Mouse (Mus musculus) small intestine, adult 2 months (tissue): ENCODE results near the gene E2f7. TPM values are rescaled to one million over a fixed set of nuclear protein-coding genes. Genes with fewer than 3 reads are reported as not detected.

Experiments
- H3K27ac ChIP-seq: fragments of 200-500 bp; 2 replicates; pipeline ENCODE4 v1.5.1; 2012; ENCODE audit warnings: low read depth, low read length, control low read depth, inconsistent platforms; ENCODE audit not compliant: insufficient read depth
- H3K27me3 ChIP-seq: fragments of 200-500 bp; 2 replicates; pipeline ENCODE4 v1.6.1; 2012; ENCODE audit warnings: mild to moderate bottlenecking, moderate library complexity, low read length, inconsistent platforms; ENCODE audit not compliant: control insufficient read depth, insufficient read depth
- H3K36me3 ChIP-seq: fragments of 200-500 bp; 2 replicates; pipeline ENCODE4 v1.6.1; 2012; ENCODE audit warnings: mild to moderate bottlenecking, low read length, control low read depth, inconsistent platforms; ENCODE audit not compliant: control insufficient read depth, insufficient read depth
- H3K4me1 ChIP-seq: fragments of 200-500 bp; 2 replicates; pipeline ENCODE4 v1.6.1; 2012; ENCODE audit warnings: low read length, inconsistent platforms, mixed read lengths; ENCODE audit not compliant: control insufficient read depth, insufficient read depth, insufficient read length
- H3K4me3 ChIP-seq: fragments of 200-500 bp; 2 replicates; pipeline ENCODE4 v1.5.1; 2012; ENCODE audit warnings: low read depth, mild to moderate bottlenecking, control low read depth, inconsistent platforms, low read length, moderate library complexity
- CTCF ChIP-seq: fragments of 200-500 bp; IDR thresholded peaks from 2 replicates; pipeline ENCODE4 v1.5.1; 2012; ENCODE audit warnings: low read depth, mild to moderate bottlenecking, control low read depth, inconsistent platforms, low read length, moderate library complexity, mixed read lengths; ENCODE audit not compliant: insufficient replicate concordance, insufficient read length; ENCODE audit errors: extremely low read depth
- POLR2A ChIP-seq: fragments of 200-500 bp; IDR thresholded peaks from 2 replicates; pipeline ENCODE4 v1.6.1; 2012; ENCODE audit warnings: low read depth, mild to moderate bottlenecking, control low read depth, inconsistent platforms, low read length, moderate library complexity
- WGBS: fragments of 180-500 bp; shearing (Covaris S2); methylation state at CpG from one replicate; pipeline ENCODE4 v1.1.7; 2018; 5-methylcytosine and 5-hydroxymethylcytosine counted together
- polyA plus RNA-seq: library from polyadenylated mRNA; depleted of rRNA; stranded (reverse); fragments of >200 nt; gene quantifications from 2 replicates; pipeline ENCODE4 v1.2.3, GENCODE M21; 2012; rRNA removed

E2f7 gene
- polyA plus RNA-seq, result 0.33 and 0.66 TPM in 2 replicates

GRCm38 (mm10) chr10:110744686-110745639 is at the start of gene E2f7:
TSS of gene E2f7 (plus strand) at chr10:110745439.
- TF ChIP-seq POLR2A, result no peak
- WGBS, result under 1% methylated on average over 98 of the region's 98 CpGs
- Histone ChIP-seq H3K4me3 (peak within 1 kb of the TSS; percentile 81), H3K27ac (no peak within 1 kb of the TSS), H3K36me3 (no peaks in the 10 kb centered on the region), H3K27me3 (no peaks in the 10 kb centered on the region), H3K4me1 (peaks cover 4% of the 10 kb centered on the region; the same call in 1 of the 2 replicates)

- TF ChIP-seq CTCF (no peak), POLR2A (no peak)
- Histone ChIP-seq H3K27me3 (no peaks in the 10 kb centered on the region), H3K4me3 (no peak overlapping the region), H3K4me1 (no peaks in the 10 kb centered on the region), H3K27ac (no peak overlapping the region), H3K36me3 (no peaks in the 10 kb centered on the region)
- 61% methylated on average over 1 of the region's 1 CpGs for whole genome bisulfite sequencing
Measured at GRCm38 (mm10) chr10:110701276-110701675, 44.0 kb upstream of the E2f7 start.

GRCm38 (mm10) chr10:110705672-110706071 is 39.6 kb upstream of the E2f7 start:
- Histone ChIP-seq H3K27me3 (no peaks in the 10 kb centered on the region), H3K36me3 (no peaks in the 10 kb centered on the region), H3K4me1 (peaks cover 3% of the 10 kb centered on the region; the same call in 1 of the 2 replicates), H3K27ac (no peak overlapping the region), H3K4me3 (no peak overlapping the region)
- TF ChIP-seq POLR2A (no peak), CTCF (peak; percentile 71; the same call in 1 of the 2 replicates)
- 28% methylated on average over 9 of the region's 9 CpGs for WGBS

GRCm38 (mm10) chr10:110707390-110708113 is 37.7 kb upstream of the E2f7 start:
- no peak overlapping the region for H3K27ac ChIP-seq
- H3K36me3 ChIP-seq, result no peaks in the 10 kb centered on the region
- H3K4me3 ChIP-seq, result no peak overlapping the region
- peaks cover 3% of the 10 kb centered on the region; the same call in 1 of the 2 replicates for H3K4me1 ChIP-seq
- WGBS, result 18% methylated on average over 16 of the region's 16 CpGs
- TF ChIP-seq POLR2A (no peak), CTCF (no peak)
- H3K27me3 ChIP-seq, result no peaks in the 10 kb centered on the region

- H3K4me1 ChIP-seq, result no peaks in the 10 kb centered on the region
- no peak overlapping the region for H3K4me3 ChIP-seq
- WGBS, result 35% methylated on average over 10 of the region's 10 CpGs
- H3K36me3 ChIP-seq, result no peaks in the 10 kb centered on the region
- H3K27ac ChIP-seq, result no peak overlapping the region
- TF ChIP-seq CTCF (no peak), POLR2A (no peak)
- no peaks in the 10 kb centered on the region for H3K27me3 ChIP-seq
Measured at GRCm38 (mm10) chr10:110716887-110717286, 28.4 kb upstream of the E2f7 start.

- no peaks in the 10 kb centered on the region for H3K27me3 ChIP-seq
- 81% methylated on average over 15 of the region's 15 CpGs for WGBS
- H3K27ac ChIP-seq, result no peak overlapping the region
- H3K4me1 ChIP-seq, result no peaks in the 10 kb centered on the region
- TF ChIP-seq CTCF (no peak), POLR2A (no peak)
- H3K36me3 ChIP-seq, result no peaks in the 10 kb centered on the region
- no peak overlapping the region for H3K4me3 ChIP-seq
Measured at GRCm38 (mm10) chr10:110726431-110726830, 18.8 kb upstream of the E2f7 start.

- no peaks in the 10 kb centered on the region for H3K36me3 ChIP-seq
- TF ChIP-seq POLR2A (no peak), CTCF (peak; percentile 86; the same call in 1 of the 2 replicates)
- no peaks in the 10 kb centered on the region for H3K4me1 ChIP-seq
- H3K4me3 ChIP-seq, result no peak overlapping the region
- WGBS, result 45% methylated on average over 4 of the region's 4 CpGs
- no peak overlapping the region for H3K27ac ChIP-seq
- no peaks in the 10 kb centered on the region for H3K27me3 ChIP-seq
Measured at GRCm38 (mm10) chr10:110727816-110728215, 17.4 kb upstream of the E2f7 start.
